Mouse (Mus musculus) brain, embryonic 14.5 days (tissue): ENCODE measurements around the gene 1700021F07Rik. TPM values are rescaled to one million over a fixed set of nuclear protein-coding genes. Genes with fewer than 3 reads are reported as not detected.

ENCODE experiments used
- DNase-seq: peaks from one replicate; pipeline ENCODE4 v3.0.0-alpha.2; 2011; ENCODE audit warnings: low read depth
- CTCF ChIP-seq: fragments of 200-500 bp; IDR thresholded peaks from 2 replicates; pipeline ENCODE4 v1.5.1; 2012; ENCODE audit warnings: inconsistent platforms, mild to moderate bottlenecking, moderate library complexity, borderline replicate concordance; ENCODE audit not compliant: insufficient read depth, insufficient read length; ENCODE audit errors: extremely low read depth
- POLR2A ChIP-seq: fragments of 200-500 bp; IDR thresholded peaks from 2 replicates; pipeline ENCODE4 v1.6.1; 2012; ENCODE audit warnings: mild to moderate bottlenecking, inconsistent platforms, borderline replicate concordance; ENCODE audit not compliant: poor library complexity, insufficient read depth, insufficient read length, severe bottlenecking; ENCODE audit errors: extremely low read depth
- polyA plus RNA-seq: library from polyadenylated mRNA; depleted of rRNA; stranded (reverse); fragments of >200 nt; gene quantifications from 2 replicates; pipeline ENCODE4 v1.2.3, GENCODE M21; 2012; rRNA removed

1700021F07Rik gene
- polyA plus RNA-seq = not detected in 2 replicates

DNA sequence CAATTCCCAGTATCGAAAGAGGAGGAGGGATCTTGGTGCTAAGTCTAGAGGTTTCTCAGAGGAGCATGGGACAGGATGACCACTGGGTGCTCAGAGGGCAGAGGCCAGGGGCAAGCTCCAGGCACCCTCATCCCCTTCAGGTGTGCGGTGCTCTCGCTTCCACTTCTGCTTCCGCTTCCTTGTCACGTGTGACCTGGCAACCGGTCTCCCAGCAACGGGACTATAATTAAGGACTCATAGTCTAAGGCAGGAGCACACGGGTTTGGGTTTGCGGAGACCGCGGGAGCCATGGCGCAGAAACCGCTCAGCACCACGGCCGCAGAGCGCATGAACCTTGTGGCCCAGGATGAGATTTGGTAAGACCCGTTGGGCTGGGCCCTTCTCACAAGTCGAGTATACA, at the start of gene 1700021F07Rik:
TSS of gene 1700021F07Rik (plus strand) at position 211 of the 400 bp plus-strand sequence.
- no peak for DNase-seq
- no peak for TF ChIP-seq CTCF
- TF ChIP-seq POLR2A = no peak

- TF ChIP-seq POLR2A = no peak
- TF ChIP-seq CTCF = no peak
- no peak for DNase-seq
These were observed 49.2 kb upstream of the 1700021F07Rik start for GRCm38 (mm10) chr2:173473233-173473632.

GRCm38 (mm10) chr2:173479050-173479449, 43.3 kb upstream of the 1700021F07Rik start:
- TF ChIP-seq POLR2A = no peak
- TF ChIP-seq CTCF = no peak
- no peak for DNase-seq

DNA sequence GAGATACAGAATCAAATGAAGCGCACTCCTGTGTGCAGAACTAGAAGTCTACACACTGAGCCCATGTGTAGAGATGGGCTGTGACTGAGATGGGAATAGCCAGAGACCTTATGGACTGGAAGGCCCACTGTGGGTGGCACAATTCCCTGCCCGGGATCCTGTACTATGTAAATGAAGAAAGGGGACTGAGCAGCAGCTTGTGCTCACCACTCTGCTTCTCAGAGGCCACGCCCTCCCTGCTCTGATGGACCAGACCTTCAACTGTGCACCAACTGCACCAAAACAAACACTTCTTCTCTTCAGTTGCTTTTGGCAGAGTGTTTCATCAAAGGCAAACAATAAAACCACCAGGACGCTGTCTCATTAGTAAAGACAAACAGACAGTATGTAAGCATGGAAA, 37.9 kb upstream of the 1700021F07Rik start:
- no peak for DNase-seq
- no peak for TF ChIP-seq CTCF
- TF ChIP-seq POLR2A = no peak

DNA sequence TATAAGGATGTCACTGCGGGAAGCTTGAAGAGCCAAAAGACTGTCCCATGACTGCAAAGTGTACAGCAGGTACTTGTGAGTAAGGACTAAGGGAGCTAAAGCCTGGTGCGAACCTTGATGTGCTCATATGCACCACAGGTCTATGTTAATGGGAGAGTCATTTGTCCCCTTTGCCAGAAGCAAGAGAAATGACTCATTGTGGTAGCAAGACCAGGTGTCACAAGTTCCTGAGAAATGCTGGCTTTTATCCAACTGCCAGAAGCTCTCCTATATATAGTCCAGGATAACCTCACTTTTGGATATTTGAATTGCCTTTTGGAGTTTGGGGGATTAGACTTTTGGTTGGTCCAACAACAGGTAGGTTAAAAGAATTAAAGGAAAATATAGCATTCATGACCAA, 22.8 kb upstream of the 1700021F07Rik start:
- no peak for TF ChIP-seq POLR2A
- TF ChIP-seq CTCF = no peak
- DNase-seq = no peak

DNA sequence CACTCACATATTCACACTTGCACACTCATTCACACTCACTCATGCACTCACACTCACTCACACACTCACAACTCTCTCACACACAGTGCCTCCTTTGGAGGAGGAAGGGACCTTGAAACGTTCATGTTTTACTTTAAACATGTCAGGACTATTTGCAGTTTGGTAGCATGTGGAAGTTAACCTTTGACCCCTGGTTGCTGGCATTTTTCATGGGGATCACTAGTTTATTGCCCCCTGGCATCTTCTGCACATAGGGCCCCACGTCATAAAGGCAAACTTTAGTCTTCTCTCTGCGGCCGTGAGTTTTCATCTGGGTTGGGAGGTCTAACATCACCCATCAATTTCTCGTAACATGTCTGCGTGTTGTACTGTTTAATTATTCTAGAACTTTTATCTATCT, 8.4 kb upstream of the 1700021F07Rik start:
- TF ChIP-seq POLR2A (no peak), CTCF (no peak)

GRCm38 (mm10) chr2:173515186-173515585, 7.2 kb upstream of the 1700021F07Rik start:
- no peak for DNase-seq
- no peak for TF ChIP-seq CTCF
- no peak for TF ChIP-seq POLR2A

More for the DNA sequence above, 8.4 kb upstream of the 1700021F07Rik start:
- no peak for DNase-seq

- no peak for TF ChIP-seq CTCF
- TF ChIP-seq POLR2A = no peak
- peak; percentile 43 for DNase-seq
These were observed 6.1 kb upstream of the 1700021F07Rik start for GRCm38 (mm10) chr2:173516150-173516855.

GRCm38 (mm10) chr2:173528493-173528892, 6.1 kb downstream of the 1700021F07Rik start:
- TF ChIP-seq POLR2A (no peak), CTCF (no peak)

GRCm38 (mm10) chr2:173532711-173533462, 10.5 kb downstream of the 1700021F07Rik start:
- DNase-seq = no peak
- TF ChIP-seq CTCF (no peak), POLR2A (no peak)

More at GRCm38 (mm10) chr2:173528493-173528892, 6.1 kb downstream of the 1700021F07Rik start:
- no peak for DNase-seq

DNA sequence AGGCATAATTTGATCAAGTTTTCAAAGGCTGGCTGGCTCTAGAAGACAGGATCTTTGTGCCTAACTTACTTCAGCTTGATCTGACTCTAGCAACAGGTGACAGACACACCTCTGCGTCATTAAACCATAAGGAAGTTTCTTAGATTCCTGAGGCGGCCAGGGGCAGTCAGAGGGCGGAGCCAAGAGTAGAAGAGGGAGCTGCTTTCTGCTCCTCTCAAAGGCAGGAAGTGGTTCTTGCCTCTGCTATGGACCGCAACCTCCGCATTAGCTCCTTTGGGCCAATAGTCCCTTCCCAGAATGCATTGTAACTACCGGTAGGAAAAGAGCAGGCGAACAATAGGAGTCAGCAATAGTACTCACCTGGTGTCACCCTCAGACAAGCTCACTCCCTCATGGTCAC, 12.2 kb downstream of the 1700021F07Rik start:
- no peak for DNase-seq
- TF ChIP-seq POLR2A = no peak
- no peak for TF ChIP-seq CTCF
